Mouse (Mus musculus) cerebral cortex, adult 2 months (tissue): ENCODE measurements around the gene Usp46.

Experiments used
- WGBS: fragments of 180-500 bp; shearing (Covaris S2); methylation state at CpG from one replicate; pipeline ENCODE4 v1.1.7; 2018; 5-methylcytosine and 5-hydroxymethylcytosine counted together

Usp46 gene

DNA sequence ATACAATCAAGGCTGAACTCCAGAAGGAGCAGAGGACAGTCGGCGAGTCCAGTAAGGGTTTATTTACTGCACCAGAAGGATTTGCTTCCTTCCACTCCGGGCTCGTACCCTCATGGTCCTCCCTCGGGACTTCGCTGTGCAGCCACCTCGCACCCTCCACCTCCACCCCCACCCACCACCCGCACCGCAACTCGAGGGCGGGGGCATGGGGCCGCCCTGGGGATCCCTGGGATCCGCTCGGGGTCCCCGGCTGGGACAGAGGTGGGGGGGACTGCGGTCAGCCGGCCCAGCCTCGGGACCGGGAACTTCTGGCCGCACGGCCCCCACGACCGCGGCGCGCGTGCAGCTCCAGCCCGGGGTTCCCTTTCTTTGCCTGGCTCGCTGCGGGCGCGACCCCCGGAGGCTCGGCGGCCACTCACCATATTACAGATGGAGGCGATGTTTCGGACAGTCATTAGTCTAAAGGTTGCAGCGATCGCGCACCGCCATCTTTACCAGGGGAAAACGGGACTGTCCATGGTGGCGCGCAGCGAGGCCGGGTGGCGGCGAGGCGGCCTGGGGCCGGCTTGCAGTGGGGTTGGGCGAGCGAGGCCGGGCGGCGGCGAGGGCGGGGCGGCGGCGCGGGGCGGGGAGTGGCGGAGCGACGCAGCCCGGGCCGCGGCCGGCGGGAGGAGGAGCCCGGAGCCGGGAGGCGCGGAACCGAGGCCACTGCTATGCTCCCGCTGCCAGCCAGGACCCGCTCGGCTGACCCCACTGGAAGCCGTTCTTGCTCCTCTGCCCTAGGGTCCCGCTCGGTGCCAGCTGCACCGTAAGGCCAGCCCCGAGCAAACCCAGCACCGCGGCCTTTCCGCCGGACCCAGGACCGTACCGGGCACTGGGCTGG lies at the start of gene Usp46:
Gene Usp46 (minus strand): TSS at position 601 of the 883 bp plus-strand sequence.
- under 1% methylated on average over 87 of the region's 89 CpGs for WGBS

DNA sequence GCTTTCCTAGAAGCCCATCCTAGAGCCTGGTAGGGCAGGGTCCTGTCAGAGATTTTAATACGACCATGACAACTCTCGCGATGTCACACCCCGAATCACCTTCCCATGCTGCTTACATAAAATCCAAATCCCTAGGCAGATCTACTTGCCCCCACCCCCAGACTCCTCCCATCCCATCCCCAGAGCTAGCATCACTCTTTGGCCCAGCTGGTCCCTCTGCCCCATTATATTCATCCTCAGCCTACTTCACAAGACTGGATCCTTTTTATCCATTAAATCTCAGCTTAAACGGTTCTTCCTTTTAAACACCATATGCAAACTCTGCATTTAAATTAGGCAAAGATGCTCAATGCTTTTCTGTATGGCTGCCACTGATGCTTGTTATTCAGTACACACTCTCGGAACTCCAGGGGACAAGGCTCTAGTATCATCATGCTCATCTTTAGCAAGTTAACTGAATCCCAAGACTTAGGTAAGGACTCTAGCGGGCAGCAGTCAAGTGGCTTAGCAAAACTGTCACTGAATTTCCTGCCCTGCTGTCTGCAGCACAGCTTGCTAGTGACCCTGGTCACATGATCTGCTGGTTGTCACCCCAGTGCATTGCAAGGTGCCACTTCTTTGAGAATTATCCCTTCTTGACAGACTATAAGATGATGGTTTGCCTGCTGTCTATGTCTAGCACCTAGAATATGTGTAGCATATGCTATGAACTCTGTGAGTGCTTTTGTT lies 45.9 kb upstream of the Usp46 start:
- 68% methylated on average over 7 of the region's 7 CpGs for WGBS

DNA sequence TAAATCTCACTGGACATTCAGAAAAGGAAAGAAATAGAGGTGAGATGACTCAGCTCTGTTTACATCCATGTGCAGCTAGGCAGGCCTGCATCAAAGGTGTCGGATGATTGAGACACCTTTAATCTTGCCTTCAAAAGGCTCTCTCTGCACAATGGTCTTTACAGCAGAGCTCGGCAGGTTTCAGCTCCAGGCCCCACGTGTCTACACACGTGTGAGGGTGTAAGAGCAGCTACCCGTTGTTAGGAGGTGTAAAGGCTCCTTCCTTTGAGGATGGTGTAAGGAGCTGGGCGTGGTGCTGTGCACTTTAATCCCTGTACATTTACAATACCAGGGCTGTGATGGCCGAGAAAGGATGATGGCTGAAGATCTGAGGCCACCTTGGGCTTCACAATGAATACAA lies 37.2 kb upstream of the Usp46 start:
- 51% methylated on average over 7 of the region's 7 CpGs for WGBS

DNA sequence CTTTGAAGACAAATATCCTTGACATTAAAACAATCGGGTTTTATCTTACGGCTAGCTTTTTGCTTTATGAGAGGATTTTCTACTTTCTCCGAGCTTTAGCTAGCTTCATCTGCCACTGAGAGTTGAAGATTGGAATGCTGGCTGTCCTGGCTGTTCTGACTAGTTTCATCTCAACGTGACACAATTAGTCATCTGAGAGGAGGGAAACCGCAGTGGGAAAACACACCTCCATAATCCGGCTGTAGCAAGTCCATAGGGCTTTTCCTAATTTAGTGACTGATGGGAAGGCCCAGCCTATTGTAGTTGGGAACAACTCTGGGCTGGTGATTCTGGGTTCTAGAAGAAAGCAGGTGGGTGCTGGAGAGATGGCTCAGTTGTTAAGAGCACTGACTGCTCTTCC lies 33.5 kb upstream of the Usp46 start:
- 58% methylated on average over 6 of the region's 6 CpGs for WGBS

DNA sequence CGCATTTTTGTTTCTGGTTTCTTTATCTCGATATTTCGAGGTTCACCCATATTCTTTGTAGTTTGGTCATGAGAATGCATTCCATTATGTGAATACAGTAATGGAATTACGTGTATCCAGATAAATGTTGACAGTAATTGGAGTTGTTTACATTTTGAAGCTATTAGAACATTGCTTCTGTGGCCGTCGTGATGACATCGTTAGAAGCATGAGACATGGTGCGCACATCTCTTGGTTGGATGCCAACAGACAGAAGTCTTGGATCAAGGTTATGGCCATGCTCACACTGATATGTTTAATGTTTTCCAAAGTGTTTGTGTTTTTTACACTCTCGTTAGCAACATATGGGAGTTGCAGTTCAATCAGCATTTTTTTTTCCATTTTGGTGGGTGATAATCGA lies 30.8 kb upstream of the Usp46 start:
- WGBS = 78% methylated on average over 10 of the region's 10 CpGs

DNA sequence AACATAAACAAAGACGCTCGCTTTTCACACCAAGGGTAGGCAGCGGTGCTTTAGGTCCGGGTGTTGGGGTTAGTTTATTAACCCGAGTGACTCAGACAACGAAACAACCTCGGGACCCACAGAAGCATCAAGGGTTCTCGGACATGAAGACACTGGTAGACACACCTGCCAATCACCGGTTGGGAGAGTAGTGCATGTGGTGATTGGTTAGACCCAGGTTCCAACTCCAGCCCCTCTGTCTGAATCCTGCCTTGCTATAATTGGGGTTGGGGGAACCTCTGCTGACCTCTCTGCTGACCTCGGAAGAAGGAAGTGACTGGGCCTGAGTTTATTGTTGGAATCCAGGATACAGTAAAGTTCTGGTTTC lies 29.6 kb upstream of the Usp46 start:
- whole genome bisulfite sequencing = 79% methylated on average over 10 of the region's 10 CpGs

DNA sequence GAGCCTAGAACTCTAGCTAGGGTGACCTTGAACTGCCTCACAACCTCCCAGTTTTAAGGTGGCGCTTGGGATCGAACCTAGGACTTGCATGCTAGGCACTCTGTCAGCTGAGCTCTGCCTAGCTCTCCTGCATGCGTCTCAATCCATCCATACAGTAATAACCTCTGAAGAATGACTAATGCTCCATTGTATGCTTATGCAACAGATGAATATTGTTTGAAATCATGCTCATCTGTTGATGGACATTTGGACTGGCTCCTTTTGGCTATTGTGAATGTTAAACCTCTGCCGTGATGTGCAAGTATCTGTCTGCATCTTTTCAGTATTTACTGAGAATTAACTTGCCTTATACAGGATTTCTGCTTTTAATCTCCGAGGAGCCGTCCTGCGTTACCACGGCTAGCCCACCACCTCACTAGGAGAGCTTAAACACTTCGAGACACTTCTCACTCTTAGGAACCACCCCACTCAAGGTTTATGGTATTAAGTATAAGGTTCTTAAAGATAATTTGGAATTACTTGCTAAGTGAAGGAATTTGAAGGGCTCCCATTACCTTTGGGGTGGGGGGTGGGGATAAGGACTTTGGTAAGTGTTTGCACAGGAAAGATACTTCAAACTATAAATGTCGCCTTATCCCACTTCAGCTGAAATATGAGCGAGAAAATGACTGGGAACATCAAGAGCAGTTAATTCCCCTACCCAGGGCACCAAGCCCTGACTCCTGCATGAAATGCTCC lies 29.1 kb upstream of the Usp46 start:
- 89% methylated on average over 11 of the region's 11 CpGs for WGBS

DNA sequence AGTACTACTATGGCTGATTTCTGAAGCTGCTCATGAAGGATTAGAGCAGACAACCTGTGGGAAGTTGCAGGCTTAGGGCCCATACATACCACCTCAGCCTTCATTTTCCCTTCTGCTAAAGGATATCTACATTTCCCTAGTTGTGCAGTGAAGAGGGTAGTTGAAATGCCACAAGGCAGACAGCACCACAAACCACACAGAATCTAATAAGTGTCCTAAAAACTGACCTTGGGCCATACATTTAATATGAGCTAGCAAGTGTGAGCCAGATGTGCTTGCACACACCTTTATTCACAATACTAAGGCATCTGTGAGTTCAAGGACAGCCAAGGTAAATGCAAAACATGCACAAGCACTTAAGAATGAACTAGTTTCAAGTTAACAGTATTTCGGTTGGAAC lies 27.8 kb upstream of the Usp46 start:
- 95% methylated on average over 1 of the region's 1 CpGs for WGBS

DNA sequence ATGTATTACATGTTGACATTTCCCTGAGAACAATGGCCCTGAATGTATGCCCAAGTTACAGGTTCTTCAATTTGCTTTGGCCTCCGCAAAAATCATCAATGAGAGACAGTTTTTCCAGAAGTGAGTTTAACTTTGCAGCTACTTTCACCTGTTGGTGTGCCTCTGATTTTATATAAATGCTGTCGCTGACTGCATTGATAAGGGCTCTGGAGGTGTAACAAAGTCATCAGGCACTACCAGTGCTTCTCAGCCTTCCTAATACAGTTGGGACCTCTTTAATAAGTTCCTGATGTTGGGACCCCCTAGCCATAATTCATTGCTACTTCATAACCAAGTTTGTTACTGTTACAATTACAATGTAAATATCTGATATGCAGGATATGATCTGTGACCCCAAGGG lies 27.4 kb upstream of the Usp46 start:
- 93% methylated on average over 2 of the region's 2 CpGs for WGBS

DNA sequence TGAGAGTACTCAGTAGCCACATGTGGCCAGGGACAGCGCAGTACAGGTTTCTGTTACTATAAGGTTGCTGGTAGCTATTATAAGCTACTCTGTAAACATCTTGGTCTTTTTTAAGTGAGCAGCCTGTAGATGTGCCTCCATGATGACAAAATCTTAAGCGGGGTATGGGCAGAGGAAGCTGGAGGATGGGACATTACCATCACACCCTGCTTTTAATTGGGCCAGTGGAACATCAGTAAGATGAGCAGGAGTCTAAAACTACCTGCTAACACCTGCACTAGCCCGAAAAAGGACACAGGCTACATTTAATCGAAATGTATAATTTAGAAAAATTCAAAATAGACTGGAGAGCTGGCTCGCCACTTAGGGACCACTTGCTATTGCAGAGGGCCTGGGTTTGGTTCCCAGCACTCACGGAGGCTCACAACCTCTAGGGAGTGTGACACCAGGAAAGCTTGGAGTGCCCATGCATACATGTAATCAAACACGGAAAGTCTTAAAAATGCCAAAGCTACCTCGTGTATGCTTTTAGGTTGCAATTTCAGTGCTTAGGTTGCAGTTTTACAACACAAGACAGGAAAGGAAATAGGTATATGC lies 26.7 kb upstream of the Usp46 start:
- 88% methylated on average over 8 of the region's 8 CpGs for WGBS

DNA sequence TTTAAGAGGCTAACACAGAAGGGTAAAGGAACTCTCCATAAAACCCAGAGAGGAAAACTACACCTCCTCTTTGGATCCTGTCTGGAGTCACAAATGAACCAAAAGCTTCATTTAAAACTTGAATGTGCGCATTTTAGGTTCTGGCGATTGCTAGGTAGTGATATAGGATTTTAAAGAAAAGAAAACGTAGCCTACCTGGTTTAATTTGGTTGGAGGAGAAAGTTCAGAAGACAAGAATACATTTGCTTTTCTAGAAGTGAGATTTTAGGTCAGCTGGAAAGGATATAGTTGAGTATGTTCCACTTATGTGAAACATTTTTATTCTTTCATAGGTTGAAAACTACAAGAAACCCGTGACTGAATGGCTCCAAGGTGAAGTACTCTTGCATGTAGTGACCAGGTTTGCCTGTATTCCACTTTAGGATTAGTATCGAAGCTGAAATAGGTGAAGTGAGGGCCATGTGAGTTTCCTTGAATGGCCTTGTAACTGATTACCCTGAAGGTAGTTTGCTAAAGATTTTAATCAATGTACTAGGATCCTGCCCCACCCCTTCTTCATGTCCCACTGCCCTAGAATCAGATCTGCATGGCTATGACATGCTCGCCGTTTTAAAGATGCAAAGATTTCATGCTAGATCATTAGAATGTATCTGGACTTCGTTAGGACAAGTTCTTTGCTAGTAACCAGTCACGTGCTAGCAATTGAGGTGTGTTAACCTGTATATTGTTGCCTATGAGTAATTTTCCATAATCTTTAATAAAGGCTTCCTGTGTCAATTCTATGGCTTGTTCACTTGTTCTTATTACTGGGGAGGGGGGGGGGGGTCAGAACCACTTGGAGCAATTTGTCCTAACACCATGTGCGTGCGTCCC lies 25.6 kb upstream of the Usp46 start:
- 32% methylated on average over 11 of the region's 11 CpGs for WGBS

DNA sequence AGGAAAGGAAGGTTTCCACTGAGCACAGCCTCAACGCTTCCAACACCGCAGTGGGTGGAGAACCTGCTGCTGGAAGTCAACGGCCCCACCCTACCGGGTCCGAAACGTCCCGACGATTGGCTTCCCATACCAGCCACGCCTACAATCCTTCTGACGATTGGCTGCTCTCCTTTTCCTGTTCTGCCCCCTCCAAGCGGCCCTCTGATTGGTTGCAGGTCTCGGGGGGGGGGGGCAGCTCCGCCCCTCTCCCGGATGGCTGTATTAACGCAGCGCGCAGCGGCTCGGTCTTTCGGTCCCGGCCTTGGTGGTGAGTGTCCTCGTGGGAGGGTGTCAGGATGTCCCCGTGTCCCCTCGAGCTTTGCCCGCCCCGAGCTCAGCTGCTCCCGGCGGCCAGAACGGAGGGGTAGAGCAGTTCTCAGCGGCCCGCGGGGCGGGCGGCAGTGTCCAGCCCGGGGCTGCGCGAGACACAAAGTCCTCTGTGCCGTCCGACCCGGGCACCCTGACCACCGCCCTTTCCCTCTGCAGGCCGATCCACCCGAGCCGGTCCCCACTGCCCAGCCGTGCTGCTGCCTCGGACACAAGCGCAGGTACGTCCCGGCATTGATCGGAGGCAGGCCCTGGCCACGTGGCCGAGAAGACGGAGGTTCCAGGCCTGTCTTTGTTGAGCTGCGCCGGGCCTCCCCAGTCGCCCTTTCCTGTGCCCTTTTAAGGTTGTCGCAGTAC lies 24.8 kb upstream of the Usp46 start:
- under 1% methylated on average over 57 of the region's 57 CpGs for WGBS

DNA sequence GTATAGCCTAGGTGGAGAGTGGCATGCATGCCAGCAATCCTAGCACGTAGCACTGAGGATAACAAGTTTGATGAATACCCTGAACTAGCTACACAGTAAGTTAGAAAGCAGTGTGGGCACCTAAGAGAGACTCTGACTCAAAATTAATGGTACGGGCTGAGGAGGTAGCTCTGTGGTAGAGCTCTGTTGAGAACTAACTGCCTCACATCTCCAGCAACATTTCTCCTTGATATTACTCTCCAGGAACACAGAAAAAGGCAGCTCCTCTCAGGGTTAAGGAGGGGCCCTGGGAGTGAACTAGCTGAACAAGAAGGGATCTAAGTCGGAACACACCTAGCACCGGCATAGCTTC lies 24.2 kb upstream of the Usp46 start:
- WGBS = 40% methylated on average over 4 of the region's 4 CpGs

DNA sequence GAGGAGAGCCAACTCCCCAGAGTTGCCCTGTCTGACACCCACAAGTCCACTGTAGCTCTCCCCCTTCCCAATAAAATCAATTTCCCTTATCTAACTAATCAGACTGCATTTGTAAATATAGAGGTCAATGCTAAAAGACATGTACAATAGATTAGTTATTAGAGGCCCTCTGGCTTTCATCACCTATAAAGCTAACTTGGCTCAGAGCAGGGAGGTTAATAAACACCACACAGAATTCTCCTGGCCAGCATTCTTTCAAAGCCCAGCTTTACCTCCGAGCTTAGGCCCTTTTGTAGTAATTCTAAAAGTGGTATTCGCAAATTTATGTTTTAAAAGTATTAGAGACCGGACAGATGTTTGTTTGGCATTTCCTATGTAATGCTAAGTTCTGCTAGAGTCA lies 21.4 kb upstream of the Usp46 start:
- 88% methylated on average over 3 of the region's 3 CpGs for WGBS

DNA sequence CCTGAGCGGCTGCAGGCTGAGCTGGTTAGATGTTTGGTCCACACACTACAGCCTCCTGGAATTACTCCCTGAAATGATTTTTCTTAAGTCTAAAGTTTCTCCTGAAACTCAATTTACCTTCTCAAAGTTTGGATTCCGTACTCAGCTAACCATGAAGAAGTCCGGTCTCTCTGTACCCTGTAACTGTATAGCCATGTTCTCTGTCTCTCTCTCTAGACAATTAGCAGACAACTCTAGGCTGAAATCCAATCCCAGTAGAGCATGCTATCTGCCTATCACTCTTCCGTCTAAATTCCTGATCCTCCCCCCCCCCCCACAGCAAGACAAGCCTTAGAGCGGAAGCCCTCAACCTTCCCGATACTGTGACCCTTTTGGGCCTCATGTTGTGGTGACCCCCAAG lies 13.5 kb upstream of the Usp46 start:
- 97% methylated on average over 6 of the region's 6 CpGs for WGBS

DNA sequence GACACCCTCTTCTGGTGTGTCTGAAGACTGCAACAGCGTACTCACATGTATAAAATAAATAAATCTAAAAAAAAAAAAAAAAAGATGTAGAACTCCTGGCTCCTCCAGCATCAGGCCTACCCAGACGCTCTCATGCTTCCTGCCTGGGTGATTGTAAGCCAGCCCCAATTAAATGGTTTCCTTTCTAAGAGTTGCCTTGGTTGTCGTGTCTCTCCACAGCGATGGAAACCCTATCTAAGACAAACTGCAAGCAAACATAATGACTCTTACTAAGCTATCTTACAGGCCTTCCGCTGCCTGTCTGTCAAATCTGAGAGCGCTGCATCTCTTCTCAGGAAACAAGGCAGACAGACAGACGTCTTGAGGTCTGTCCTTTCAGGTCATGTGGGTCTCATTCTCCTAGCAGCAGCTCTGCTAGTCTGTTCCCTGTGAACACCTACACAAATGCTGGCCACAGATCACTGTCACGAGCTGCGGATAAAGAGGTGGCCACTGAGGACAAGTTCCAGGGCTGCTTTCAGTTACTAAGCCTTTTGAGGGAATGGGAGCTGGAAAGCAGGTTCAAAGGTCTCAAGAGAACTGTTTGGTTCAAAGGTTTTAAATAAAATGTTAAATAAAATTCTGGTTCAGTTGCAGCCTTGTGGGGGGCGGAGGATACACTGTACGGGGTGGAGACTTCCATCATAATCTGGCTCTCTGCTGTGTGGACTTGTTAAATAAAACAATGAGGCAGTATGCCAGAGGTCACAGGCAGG lies 10.8 kb upstream of the Usp46 start:
- WGBS = 81% methylated on average over 11 of the region's 11 CpGs

DNA sequence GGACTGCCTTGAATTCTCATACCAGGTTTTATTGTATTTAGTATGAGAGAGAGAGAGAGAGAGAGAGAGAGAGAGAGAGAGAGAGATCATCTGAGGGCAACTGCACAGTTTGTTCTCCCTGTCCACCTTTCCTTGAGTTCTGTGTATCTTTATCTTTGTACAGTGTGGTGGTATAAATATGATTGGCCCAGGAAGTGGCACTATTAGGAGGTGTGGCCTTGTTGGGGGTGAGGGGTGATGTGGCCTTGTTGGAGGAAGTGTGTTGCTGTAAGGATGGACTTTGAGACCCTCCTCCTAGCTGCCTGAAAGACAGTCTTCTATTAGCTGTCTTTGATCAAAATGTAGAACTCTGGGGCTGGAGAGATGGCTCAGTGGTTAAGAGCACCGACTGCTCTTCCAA lies 10.2 kb upstream of the Usp46 start:
- 97% methylated on average over 1 of the region's 1 CpGs for WGBS

DNA sequence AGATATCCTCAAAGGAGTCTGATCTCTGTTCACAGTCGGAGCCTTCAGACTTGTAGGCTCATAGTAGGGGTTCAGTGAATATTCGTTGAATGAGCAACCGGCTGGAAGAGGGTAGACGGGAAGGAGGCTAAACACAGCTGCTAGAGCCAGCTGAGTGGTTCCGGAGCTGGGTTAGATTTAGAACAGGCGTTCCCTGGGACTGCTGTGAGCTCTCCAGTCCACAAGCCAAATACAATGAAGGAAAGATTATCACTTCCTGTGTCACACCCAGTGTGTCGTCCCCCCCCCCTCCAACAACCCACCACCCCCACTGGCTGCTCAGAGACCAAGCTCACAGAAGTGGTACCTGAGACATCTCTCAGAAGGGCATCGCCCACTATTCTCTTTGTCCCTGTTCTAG lies 9.7 kb upstream of the Usp46 start:
- 42% methylated on average over 8 of the region's 8 CpGs for WGBS

DNA sequence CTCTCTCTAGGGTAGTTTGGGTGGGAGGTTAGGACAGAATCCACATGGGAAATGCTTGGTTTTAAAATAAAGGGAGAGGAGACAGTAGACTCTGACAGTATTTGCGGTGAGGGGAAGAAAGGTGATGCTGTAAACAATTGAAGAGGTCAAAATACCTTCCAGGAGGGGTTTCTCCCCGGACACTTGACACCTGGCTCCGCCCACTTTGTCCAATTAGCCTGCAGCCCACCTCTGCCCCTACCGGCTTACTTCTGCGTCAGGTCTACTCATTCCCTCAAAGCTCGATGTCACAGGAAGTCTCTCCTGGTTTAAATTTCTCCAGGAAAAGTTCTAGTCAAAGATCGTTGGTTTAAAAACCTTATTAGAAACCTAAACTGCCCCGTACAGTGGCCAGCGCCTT lies 8.5 kb upstream of the Usp46 start:
- 27% methylated on average over 9 of the region's 9 CpGs for WGBS

DNA sequence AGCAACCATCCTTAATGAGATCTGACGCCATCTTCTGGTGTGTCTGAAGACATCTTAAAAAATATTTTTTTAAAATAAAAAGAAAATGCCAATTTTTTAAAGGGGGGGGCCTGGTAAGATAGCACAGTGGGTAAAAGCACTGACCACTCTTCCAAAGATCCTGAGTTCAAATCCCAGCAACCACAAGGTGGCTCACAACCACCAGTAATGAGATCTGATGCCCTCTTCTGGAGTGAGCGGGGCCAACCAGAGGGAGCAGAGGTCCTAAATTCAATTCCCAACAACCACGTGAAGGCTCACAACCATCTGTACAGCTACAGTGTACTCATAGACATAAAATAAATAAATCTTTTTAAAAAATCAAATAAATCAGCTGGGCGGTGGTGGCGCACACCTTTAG lies 2.3 kb upstream of the Usp46 start:
- WGBS = 87% methylated on average over 5 of the region's 5 CpGs
